Mouse (Mus musculus) fat pad, adult 2 months (tissue): ENCODE data around the gene Dnajc28.
A peak's percentile ranks its signal among the peaks of the same experiment; 100 is the strongest.
"Not testable (repeated sequence)": the region's sequence is repeated elsewhere in the genome, so short reads cannot be mapped to it uniquely, and the experiment has no call there.

Experiments used
- DNase-seq: peaks from one replicate; pipeline ENCODE4 v3.0.0-alpha.2; 2011; ENCODE audit warnings: low read depth, low spot score; ENCODE audit errors: extremely low read depth

The Dnajc28 gene

GRCm38 (mm10) chr16:91618511-91619501 is at the start of gene Dnajc28:
TSS of gene Dnajc28 (minus strand) at chr16:91619026.
- no peak for DNase-seq

- DNase-seq, result no peak
Measured at GRCm38 (mm10) chr16:91663795-91664194, 45.0 kb upstream of the Dnajc28 start.

GRCm38 (mm10) chr16:91662336-91662735 is 43.5 kb upstream of the Dnajc28 start:
- DNase-seq, result no peak

GRCm38 (mm10) chr16:91661397-91661796 is 42.6 kb upstream of the Dnajc28 start:
- DNase-seq, result no peak

- DNase-seq, result no peak
Measured at GRCm38 (mm10) chr16:91659798-91660197, 41.0 kb upstream of the Dnajc28 start.

DNA sequence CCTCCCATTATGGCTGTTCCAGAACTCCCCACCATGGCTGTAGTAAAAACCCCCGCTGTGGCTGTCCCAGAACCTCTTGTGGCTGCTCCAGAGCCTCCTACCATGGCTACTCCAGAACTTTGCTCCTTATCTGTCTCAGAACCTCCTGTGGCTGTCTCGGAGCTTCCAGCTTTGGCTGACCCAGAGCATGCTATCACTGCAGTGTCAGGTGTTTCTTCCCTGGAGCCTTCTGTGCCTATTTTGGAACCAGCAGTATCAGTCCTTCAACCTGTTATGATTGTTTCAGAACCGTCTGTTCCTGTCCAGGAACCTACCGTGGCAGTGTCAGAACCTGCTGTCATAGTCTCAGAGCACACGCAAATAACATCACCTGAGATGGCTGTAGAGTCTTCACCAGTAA is 39.6 kb upstream of the Dnajc28 start:
- DNase-seq, result no peak

- DNase-seq, result no peak
Measured at GRCm38 (mm10) chr16:91657285-91657684, 38.5 kb upstream of the Dnajc28 start.

DNA sequence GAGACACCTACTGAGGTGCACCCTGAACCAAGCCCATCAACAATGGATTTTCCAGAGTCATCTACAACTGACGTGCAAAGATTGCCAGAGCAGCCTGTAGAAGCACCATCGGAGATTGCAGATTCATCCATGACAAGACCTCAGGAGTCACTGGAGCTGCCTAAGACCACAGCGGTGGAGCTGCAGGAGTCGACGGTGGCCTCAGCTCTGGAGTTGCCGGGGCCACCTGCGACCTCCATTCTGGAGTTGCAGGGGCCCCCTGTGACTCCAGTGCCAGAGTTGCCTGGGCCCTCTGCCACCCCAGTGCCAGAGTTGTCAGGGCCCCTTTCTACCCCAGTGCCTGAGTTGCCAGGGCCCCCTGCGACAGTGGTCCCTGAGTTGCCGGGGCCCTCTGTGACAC is 36.5 kb upstream of the Dnajc28 start:
- no peak for DNase-seq

DNA sequence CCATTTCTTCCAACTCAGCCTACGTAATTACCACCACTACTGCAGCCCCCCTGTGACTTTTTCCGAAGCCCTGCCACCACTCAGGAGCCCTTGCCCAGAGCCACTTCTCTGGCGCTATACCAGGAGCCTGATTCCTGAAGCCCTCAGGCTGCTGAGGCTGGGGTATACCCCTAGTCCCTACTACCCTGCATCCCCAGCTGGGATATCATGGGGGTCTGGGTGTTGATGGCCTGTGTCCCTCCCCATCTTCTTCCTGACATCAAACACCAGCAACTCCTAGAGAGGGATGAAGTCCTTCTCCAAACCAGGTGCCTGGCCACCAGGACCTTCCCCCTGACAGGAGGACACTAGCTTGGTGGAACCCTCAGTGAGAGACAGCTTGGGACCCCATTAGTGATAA is 33.4 kb upstream of the Dnajc28 start:
- DNase-seq, result no peak

GRCm38 (mm10) chr16:91649781-91650180 is 31.0 kb upstream of the Dnajc28 start:
- no peak for DNase-seq

DNA sequence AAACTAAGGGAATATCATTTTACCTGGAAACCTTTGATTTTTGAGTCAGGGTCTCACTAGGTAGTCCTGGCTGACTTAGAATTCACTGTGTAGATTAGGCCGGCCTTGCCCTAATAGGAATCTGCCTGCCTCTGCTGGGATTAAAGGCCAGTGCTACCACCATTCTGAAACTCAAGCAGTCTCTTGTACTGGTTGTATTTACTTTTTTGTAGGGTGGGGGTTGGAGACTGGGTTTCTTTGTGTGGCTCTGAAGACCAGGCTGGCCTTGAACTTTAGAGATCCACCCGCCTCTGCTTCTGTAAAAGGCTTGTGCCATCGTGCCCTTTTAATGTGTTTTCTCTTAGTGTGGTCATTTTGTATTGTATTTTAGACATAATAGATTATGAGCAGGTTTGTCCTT is 30.4 kb upstream of the Dnajc28 start:
- DNase-seq, result no peak

DNA sequence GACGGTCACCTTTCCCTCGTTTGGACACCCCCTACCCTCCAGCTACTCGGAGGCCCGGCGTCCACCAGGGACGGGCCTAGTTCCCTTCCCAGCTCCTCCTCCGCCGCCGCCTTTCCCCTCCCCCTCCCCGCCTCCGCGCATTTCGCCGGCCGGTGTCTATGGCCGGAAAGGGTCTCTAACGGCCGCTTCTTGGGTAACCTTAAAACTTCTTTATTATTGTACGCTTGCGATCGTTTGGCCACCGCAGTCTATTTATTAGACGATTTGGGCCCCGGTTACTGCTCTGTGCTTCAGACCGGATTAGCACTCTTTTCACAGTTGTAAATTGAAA is 29.4 kb upstream of the Dnajc28 start:
- no peak for DNase-seq

GRCm38 (mm10) chr16:91647461-91648219 is 28.8 kb upstream of the Dnajc28 start, which contains the start of gene Son:
TSS of gene Son (plus strand) at chr16:91647506.
- DNase-seq, result peak; percentile 69

DNA sequence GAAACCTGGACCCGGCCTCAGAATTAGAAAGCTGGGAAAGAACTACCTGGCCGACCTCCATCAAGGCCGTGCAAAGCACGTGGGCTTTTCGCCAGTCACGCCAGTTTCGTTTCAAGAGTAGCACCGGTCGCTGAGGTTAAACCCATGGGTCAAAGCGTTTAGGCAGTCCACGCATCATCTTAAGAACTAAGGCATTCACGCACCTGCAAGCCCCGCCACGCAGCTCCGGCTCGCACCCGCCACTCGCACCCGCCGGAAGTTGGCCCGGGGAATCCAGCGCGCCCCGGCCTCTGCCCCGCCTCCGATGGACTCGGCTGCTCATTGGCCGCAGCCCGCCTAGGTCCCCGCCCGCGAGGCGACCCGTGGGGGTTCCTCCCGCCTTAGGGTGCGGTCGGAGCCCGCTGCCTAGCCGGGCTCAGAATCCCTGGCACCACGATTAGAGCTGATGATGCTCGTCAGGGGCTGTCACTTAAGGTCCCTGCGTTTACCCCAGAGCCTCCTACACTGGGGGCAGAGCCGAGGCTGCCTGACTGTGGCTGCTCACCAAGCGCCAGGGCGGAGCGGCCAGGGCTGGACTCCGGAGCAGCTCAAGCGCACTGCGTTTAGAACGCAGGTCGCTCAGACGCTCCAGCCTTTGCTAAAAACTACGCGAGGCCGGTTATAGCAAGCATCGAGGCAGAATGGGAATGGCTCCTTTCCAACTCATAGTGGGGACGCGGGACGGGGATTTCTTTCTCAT is 28.0 kb upstream of the Dnajc28 start, which contains the start of gene Gart:
TSS of gene Gart (minus strand) at position 272 of the 739 bp plus-strand sequence.
- DNase-seq, result no peak

GRCm38 (mm10) chr16:91645995-91646602 is 27.3 kb upstream of the Dnajc28 start:
- DNase-seq, result no peak

DNA sequence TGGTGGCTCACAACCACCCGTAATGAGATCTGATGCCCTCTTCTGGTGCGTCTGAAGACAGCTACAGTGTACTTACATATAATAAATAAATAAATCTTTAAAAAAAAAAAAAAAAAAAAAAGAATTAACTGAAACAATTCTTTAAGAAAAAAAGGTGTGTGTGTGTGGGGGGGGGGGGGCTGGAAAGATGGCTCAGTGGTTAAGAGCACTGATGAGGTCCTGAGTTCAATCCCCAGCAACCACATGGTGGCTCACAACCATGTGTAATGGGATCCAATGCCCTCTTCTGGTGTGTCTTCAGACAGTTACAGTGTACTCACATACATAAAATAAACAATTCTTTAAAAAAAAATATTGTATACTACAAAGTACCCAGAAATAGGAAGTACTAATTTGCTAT is 26.6 kb upstream of the Dnajc28 start:
- DNase-seq, result not testable (repeated sequence)

GRCm38 (mm10) chr16:91644901-91645300 is 26.1 kb upstream of the Dnajc28 start:
- DNase-seq, result no peak

- no peak for DNase-seq
Measured at GRCm38 (mm10) chr16:91640171-91640570, 21.3 kb upstream of the Dnajc28 start.

- DNase-seq, result peak; percentile 63
Measured at GRCm38 (mm10) chr16:91639636-91640035, 20.8 kb upstream of the Dnajc28 start.

DNA sequence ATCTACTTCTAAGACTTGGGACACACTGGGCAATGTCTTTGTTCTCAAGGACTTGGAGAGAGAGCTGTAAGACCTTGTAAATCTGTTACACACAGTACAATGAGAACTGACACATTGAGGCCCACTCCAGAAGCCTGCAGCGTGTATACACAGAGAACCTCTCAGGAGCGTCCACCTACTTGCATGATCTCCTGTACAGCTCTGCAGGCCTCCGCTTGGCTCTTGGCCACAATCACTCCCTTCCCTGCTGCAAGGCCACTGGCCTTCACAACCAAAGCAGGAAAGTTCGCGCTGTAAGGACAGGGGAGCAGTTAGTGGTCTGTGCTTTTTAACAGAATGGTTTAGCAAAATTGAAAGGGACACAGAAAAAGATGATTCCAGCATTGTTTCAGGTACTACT is 20.3 kb upstream of the Dnajc28 start:
- DNase-seq, result no peak

- DNase-seq, result no peak
Measured at GRCm38 (mm10) chr16:91633641-91634040, 14.8 kb upstream of the Dnajc28 start.
